Mouse (Mus musculus): Measurements from ENCODE around the gene Capzb.

The Capzb gene

DNA sequence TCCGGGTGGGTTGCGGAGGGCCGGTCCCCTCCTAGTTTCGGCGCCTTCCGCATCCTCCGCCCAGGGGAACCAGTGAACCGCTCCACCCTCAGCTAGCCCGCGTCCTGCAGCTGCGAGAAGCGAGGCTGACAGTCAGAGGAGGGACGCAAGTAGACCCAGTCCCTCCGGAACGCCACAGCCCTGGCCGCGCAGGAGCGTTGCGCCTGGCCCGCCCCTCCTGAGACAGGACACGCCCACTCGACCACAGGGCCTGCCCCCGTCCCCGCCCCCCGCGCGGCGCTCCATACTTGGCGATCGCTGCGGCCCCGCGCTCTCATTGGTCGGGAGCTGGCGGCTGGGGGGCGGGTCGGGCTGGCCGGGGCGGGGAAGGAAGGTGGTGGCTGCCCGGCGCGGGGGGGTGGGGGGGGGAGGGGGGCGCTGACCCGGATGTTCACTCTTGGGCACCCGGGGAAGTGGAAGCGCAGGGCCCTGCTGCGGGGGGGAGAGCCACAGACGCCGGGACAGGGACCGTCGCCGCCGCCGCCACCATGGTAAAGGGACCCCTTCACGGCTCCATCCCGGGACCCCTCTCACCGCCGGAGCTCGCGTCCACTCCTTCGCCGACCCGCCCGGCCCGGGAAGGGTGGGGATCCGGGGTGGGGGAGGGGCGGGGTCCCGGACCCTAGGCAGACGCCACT is at the start of gene Capzb:
TSS of gene Capzb (plus strand) at position 401 of the 677 bp plus-strand sequence.
- DNase-seq: peak; percentile 99

DNA sequence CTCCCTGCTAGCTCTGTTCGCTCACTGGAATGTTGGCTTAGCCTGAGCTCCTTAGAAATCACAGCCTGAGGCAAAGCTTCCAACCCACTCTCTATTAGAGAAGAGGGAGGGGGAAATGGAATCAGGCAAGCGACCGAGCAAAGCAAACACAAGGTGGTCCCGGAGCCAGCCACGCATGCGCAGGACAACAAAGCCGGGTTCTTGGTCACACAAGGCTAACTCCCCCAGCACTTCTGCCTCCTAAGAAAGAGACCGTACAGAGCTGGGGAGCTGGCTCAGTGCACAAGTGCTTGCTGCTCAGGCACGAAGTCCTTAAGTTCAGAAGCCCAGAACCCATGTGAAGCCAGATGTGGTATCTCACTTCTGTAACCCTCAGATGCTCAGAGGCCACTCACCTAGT is 49.7 kb upstream of the Capzb start:
- DNase-seq: peak; percentile 22

DNA sequence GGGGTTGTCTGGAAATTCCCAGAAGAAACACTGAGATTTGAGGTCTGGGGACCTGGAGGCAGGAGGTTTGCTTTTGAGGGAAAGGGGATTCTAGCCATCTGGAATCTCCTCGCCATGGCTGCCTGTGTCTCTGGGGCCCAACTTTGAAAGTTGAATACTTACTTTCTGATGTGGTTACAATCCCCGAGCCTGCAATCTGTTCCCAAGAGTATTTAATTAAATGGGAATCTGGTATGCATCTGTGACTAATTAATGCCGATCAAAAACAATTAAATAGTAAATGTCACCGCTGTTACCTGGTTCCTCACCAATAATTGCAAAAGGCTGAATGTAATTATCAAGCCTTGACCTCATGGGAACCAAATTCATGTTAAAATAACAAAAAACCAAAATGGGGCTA is 48.1 kb upstream of the Capzb start:
- DNase-seq: no peak

DNA sequence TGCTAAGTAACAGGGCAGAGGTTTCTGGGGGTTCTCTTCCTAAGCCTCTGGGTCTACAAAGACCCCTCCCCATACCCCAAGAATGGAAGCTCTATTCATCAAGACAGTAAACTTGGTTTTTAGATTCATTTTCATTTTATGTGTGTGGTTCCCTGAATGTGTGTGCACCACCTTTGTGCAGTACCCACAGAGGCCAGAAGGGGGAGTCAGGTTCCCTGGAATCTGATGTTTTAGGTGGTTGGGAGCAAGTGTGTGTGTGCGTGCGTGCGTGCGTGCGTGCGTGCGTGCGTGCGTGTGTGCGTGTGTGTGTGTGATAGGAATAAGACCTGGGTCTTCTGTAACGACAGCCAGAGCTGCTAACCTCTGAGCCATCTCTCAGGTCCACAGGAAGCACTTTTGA is 47.5 kb upstream of the Capzb start:
- DNase-seq: peak; percentile 67

DNA sequence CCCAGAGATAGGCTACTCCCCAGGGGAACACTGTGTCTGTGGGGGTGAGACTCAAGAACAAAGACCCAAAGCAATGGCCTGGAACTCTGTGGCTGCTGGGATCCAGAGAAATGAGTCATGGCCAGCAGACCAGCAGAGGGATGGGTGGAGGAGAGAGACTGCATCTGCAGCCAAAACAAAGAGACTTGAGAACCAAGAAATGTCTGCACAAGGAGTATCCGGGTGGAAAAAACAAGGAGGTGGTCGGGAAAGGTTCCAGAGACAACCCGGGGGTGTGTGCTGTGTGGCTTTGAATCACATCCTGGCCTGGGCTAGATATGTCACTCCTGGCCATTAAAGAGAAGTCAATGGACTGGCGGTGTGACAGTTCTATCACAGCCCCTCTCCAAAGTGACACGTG is 45.9 kb upstream of the Capzb start:
- DNase-seq: no peak

DNA sequence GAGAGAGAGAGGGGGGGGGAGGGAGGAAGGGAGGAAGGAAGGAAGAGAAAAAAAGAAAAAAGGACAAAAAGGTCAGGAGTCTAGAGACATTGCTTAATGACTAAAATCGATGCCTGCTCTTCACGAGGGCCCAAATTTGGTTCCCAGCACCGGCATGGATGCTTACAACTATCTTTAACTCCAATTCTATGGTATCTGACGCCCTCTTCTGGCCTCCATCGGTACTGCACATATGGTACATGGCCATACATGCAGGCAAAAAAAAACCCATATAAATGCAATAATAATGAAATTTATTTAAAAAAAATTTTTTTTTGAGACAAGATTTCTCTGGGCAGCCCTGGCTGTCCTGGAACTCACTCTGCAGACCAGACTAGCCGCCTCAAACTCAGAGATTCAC is 41.3 kb upstream of the Capzb start:
- DNase-seq: no peak

DNA sequence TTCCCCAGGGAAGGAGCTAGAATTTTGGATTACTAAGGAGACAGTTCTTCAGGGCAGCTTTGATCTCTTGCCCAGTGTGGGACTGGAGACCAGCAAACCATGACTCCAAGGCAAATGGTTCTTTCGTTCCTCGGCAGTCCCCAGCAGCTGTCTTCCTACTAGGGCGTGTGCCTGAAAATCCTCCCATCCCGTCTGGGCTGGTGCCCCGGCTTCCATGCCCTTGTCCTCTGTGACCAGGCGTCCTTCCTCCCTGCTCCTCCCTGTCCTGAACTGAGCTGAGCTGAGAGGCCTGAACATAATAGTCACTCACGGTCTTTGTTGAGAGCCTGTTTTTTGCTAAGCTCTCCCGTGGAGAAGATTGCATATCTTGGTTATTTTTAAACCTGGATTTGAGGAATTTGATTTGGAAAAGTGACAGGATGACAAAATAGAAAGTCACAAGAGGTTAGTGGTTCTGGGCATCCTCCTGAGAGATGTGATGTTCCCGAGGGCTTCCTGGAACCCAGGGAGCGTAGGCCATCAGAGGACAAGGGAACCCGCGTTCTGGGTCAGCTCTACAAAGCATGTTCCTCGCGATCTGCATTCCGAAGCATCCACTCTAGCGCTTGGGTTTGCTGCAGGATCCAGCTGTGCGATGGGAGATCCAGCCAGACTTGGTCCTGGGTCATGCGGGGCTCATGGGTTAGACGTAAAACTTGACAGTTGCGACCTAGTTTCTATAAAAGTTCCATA is 38.0 kb upstream of the Capzb start:
- DNase-seq: no peak

- DNase-seq: no peak
Measured at GRCm38 (mm10) chr4:139156538-139156937, 36.2 kb upstream of the Capzb start.

- DNase-seq: no peak
Measured at GRCm38 (mm10) chr4:139158350-139158749, 34.3 kb upstream of the Capzb start.

DNA sequence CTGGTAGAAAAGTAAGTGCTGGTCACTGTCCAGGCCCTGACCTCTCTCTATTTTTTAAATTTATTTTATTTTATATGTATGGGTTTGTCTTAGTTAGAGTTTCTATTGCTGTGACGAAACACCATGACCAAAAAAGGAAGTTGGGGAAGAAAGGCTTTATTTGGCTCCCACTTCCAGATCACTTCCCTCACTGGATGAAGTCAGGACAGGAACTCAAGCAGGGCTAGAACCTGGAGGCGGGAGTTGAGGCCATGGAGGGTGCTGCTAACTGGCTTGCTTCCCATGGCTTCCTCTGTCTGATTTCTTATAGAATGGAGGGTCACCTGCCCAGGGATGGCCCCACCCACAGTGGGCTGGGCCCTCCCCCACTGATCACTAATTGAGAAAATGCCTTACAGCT is 31.6 kb upstream of the Capzb start:
- no peak for DNase-seq

DNA sequence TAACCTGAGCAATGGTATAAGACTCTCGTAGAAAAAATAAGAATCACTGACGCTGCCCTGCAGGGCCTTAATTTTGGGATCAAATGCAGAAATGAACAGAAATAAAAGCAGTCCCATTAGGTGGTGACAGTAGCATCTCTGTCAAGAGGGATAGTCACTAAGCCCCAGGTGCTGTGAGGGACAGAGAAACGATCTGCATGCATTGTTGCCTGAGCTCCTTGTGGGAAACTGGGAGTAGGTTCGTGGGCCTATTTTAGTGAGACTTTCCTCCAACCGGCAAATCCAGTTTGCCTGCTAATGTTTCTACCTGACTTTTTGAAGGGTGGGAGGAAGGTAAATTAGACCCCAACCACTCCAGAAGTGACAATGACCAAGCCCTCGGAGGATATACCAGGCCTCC is 28.6 kb upstream of the Capzb start:
- no peak for DNase-seq

GRCm38 (mm10) chr4:139165259-139165658 is 27.4 kb upstream of the Capzb start:
- no peak for DNase-seq

DNA sequence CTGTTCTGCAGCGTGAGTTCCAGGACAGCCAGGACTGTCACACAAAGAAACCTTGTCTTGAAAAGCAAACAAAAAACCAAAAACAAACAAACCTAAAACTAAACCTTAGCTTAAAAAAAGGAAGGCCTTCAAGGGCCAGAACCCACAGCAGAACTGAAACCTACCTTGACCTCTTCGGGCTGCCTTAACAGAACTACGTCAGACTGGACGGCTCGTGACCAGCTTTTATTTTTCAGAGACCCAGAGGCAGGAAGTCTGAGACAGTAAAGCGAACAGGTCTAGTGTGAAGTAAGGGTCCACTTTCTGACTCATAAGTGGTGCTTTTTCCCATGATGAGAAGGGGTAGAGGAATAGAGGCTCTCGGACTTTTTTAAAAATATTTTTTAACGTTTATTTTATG is 26.5 kb upstream of the Capzb start:
- DNase-seq: no peak

DNA sequence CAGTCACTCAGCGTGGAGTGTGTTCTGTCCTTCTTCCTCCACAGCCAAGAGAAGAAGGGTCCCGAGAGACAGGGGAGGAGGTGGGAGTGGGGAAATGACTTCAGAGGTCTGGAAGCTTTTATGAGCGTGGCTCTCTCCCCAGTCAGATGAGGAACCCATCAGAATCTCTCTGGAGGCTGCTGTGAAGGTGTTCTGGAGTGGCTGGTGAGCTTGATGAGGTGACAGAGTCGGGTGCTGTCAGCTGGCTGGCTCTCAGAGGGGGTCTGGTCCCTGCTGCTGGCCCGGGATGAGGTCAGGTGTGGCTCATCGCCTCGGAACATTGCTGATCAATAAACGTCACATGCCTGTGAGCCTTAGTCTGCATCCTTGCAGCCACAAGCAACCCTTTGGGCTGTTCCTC is 25.6 kb upstream of the Capzb start:
- no peak for DNase-seq

DNA sequence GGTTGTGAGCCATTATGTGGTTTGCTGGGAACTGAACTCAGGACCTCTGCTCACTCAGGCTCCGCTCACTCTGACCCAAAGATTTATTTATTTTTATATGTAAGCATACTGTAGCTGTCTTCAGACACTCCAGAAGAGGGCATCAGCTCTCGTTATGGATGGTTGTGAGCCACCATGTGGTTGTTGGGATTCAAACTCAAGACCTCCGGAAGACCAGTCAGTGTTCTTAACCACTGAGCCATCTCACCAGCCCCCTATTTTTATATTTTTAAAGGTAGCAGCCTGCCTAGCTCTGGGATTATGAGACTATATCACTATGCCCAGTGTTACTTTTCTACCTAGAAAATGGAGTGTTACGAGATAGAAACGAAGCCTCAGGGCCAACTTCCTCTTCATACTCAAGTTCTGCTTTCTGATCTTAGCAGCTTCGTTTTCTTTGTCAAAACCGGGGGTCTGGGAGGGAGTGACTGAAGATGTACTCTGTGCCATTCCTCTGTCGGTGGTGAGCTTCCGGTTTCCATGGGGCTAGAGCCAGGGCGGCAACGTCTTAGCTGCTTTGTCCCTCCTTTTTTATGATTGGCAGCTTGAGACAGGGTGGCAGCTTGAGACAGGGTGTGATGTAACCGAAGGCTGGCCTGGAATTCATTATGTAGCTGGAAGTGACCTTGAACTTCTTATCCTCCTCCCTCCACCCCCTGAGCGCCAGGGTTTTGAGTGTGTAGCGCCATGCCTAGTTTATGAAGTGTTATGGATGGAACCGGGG is 23.5 kb upstream of the Capzb start:
- DNase-seq: peak; percentile 35

DNA sequence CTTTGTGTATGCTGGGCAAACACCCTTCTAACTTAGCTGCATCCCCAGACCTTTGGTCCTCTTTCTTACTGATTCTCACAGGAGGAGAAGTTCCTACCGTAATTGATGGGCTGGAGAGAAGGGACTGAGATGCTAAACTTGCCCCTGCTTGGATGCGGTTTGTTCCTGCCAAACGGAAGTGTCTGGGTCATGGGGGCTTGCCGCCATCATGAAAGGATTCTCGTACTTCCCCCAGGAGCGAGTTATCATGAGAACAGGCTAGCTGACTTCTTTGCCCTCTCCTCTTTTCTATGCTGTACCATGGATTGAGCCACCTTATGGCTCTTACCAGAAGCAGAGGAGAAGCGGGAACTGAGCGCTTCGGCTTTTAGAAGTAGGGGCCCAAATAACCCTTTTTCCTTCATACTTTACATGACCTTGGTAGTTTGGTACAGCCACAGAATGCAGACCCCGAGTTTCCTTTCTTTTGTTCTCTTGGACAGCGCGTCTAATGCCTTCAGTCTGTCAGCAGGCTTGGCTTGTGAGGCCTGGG is 22.9 kb upstream of the Capzb start:
- DNase-seq: no peak

GRCm38 (mm10) chr4:139175061-139175971 is 17.4 kb upstream of the Capzb start:
- DNase-seq: no peak

GRCm38 (mm10) chr4:139176023-139176422 is 16.7 kb upstream of the Capzb start:
- DNase-seq: no peak

DNA sequence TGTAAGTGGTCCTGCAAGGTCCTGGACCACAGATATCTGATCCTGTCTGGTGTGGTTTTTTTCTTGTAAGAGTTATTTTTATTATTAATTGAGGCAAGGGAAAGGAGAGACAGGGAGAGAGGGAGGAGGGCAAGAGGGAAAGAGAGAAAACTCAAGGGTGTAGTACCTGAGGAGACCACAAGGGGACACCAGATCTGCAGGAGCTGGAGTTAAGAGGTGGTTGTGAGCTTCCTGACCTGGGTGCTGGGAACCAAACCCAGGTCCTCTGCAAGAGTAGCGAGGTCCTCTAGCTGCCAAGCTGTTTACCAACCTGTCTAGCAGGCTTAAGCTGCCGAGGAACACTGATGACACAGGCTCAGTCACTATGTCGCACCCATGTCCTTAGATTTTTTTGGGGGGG is 14.8 kb upstream of the Capzb start:
- no peak for DNase-seq

DNA sequence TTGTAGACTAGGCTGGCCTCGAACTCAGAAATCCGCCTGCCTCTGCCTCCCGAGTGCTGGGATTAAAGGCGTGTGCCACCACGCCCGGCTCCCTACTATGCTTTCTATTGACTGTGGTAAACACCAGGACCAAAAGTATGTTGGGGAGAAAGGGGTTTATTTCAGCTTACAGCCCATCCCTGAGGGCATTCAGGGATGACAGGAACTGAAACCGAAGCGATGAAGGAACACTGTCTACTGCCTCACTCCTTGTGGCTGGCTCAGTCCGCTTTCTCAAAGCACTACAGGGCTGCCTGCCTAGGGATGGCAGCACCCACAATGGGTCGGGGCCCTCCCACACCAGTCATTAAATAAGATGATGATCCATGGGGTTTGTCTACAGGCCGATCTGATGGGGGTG is 14.3 kb upstream of the Capzb start:
- DNase-seq: no peak

DNA sequence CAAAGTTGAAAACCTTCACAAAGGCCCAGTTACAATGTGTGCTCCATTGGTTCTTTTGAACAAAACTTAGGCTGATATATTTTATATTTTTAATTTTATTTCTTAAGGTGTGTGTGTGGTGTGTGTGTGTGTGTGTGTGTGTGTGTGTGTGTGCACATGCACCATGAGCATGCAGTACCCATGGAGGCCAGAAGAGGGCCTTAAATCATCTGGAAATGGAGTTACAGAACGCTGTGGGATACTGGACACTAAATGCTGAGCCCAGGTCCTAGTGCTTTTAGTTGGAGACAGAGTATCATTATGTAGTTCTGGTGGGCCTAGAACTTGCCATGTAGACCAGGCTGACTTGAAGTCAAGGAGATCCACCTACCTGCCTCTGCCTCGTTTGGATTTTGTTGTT is 13.5 kb upstream of the Capzb start:
- no peak for DNase-seq

DNA sequence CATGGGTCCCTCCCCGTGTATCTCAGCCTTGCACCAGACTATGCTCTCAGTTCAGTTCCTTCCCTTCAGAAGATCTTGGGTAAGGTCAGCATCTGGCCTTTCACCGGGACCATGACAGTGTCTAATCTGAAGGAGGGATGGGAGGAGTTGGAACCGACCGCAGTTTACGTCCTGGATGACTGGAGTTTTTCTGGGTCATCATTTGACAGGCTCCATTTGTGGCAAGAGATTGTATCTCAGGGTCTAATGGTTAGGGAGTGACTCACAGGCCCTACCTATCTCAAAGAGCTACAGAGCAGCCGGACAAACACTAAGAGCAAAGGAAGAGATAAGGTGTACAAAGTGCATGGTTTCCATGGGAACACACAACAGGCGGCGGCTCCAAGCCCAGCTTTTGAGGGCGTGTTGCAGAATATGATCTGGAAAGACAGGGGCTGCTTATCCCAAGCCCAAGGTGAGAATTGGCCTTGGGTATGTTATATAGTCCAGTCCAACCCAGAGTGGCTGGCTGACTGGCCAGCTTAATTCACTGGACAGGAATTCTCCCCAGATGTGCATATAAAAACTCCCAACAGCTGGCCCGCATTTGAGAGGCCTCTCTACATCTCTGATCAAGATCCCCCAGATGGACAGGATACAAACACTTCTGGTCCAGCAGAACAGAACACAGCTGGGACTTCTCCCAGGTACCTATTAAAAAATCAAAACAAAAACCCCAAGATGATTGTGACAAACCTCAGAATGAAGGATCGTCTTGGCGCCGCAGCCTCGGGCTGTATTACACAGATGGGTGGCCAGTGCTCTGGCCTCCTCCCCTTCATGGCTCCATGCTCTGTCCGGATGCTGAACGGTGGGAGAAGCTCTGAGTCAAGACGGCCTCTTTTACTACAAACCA is 12.7 kb upstream of the Capzb start:
- DNase-seq: no peak
